Mouse (Mus musculus) C2C12 (cell line): ENCODE results near the gene Hcst.

ENCODE experiments used
- CTCF ChIP-seq: IDR thresholded peaks from one replicate; pipeline ENCODE4 v1.5.1; 2011; ENCODE audit not compliant: control insufficient read depth, insufficient read depth, insufficient read length
- USF1 ChIP-seq: IDR thresholded peaks from one replicate; pipeline ENCODE4 v1.6.1; 2011; ENCODE audit warnings: low read depth, mild to moderate bottlenecking, control low read depth, moderate library complexity

DNA sequence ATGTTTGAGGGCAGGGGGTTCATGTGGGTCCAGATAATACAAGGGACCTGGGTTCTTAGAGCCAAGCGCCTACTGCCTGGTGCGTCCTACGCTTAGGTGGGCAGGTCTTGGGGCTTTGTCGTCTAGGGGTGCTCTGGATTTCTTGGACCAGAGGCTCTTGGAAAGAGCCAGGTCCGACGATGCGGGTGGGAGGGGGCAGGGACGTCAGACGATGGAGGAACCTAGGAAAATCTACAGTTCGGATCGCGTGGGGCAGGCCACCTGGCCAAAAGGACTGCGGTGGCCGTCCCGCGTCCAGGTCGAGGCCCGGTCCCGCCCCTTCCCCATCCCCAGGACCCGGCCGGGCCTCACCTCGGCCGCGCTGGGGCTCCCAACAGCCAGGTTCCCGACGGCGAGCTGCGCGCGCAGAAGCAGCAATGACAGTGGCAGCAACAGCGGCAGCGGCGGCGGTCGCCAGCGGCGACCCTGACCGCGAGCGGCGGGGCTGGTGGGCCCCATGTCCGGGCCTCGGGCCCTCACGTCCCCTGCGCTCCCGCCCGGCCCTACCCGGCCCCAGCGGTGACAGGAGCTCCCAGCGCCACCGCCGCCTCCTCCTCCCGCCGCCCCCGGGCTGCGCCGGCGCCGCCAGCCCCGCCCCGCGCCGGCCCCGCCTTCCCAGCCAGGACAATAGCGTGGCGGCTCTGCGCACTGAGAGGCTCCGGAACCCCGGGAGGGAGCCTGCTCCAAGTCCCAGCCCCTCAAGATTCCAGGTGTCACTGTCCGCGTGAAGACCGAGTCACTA is 25.5 kb upstream of the Hcst start, which contains the start of gene Aplp1:
- TF ChIP-seq CTCF (no peak), USF1 (no peak)
